Mouse (Mus musculus): ENCODE data around the gene Hrc. TPM values are rescaled to one million over a fixed set of nuclear protein-coding genes. Genes with fewer than 3 reads are reported as not detected.

The Hrc gene
- polyA plus RNA-seq, 1 experiment from 2014 or later = 2.0 TPM

DNA sequence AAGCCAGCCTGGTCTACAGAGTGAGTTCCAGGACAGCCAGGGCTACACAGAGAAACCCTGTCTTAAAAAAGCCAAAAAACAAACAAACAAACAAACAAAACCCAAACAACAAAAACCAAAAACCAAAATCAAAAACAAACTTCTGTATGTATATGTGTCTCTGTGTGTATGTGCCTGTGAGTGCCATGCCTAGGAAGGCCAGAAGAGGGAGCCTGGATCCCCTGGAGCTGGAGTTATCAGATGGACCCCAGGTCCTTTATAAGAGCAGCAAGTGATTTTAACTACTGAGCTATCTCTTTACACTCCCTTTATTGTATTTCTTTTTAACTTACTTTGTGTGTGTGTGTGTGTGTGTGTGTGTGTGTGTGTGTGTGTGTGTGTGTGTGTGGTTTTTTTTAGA, 9.3 kb upstream of the Hrc start:
- Histone ChIP-seq H3K27ac (ENCODE audit: low read length) (no peak overlapping the region), H3K9ac (ENCODE audit: low read length) (no peak overlapping the region), H3K36me3 (ENCODE audit: control insufficient read depth, insufficient read depth, low read length) (peaks cover 20% of the 10 kb centered on the region), H3K4me1 (replicated peaks; ENCODE audit: control insufficient read depth, insufficient read depth, low read length) (no peaks in the 10 kb centered on the region), H3K27me3 (ENCODE audit: control insufficient read depth, insufficient read depth, low read depth, low read length) (no peaks in the 10 kb centered on the region), H3K9me3 (ENCODE audit: control insufficient read depth, low read length) (peaks cover 2% of the 10 kb centered on the region; the same call in 1 of the 2 replicates), H3K4me3 (ENCODE audit: low read length) (no peak overlapping the region), H3K4me2 (ENCODE audit: low read depth, low read length) (no peak overlapping the region)
- ATAC-seq (ENCODE audit: low read depth) = no peak

DNA sequence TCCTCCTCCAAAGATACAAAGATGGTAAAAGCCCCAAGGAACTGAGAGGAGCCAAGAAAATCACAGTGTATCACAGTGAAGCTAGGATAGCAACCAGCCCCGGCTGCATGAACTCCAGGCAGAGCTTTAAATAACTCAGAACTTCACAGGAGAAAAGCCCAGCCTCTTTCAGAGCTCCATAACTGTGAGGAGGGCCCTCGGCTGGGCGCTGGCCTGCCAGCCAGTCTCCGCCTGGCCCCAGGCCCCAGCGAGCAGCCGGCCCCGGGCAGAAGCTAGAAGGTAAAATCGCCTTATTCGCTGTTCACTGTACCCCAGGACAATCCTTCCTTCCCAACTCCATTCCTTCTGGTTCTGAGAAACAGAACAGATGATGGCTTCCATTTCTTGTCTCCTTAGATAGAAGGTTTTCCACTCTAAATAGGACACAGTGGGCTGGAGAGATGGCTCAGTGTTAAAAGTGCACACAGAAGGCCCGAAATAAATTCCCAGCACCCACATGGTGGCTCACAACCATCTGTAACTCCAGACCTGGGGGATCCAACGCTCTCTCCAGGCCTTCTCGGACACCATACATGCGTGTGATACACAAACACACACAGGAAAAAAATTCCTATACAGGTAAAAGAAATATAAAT, 6.1 kb upstream of the Hrc start:
- no peak overlapping the region for H3K4me3 ChIP-seq (ENCODE audit: low read length)
- no peak overlapping the region for H3K4me2 ChIP-seq (ENCODE audit: low read depth, low read length)
- 77% methylated on average over 13 of the region's 13 CpGs for WGBS
- no peak overlapping the region for H3K27ac ChIP-seq (ENCODE audit: low read length)
- peaks cover 14% of the 10 kb centered on the region for H3K36me3 ChIP-seq (ENCODE audit: control insufficient read depth, insufficient read depth, low read length)
- H3K9me3 ChIP-seq (ENCODE audit: control insufficient read depth, low read length) = peaks cover 2% of the 10 kb centered on the region; the same call in 1 of the 2 replicates
- ATAC-seq (ENCODE audit: low read depth) = no peak
- no peak overlapping the region for H3K9ac ChIP-seq (ENCODE audit: low read length)
- H3K27me3 ChIP-seq (ENCODE audit: control insufficient read depth, insufficient read depth, low read depth, low read length) = no peaks in the 10 kb centered on the region
- H3K4me1 ChIP-seq (replicated peaks; ENCODE audit: control insufficient read depth, insufficient read depth, low read length) = peaks cover 6% of the 10 kb centered on the region

DNA sequence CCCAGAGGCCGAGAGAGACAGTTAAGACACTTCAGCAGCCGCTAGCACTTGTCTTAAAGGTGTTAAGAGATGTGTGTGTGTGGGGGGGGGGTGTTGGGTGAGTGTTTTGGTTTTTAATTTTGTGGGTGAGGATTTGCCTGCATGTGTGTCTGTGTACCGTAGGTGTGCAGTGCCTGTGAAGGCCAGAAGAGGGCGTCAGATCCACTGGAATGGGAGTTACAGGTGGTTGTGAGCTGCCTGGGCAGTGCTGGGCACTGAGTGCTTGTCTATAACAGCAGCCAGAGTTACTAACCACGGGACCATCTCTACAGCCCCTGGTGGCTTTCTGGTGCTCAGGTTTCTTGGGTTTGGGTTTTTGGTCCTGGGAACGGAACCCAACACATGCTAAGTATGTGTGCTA, 3.6 kb upstream of the Hrc start:
- H3K9ac ChIP-seq (ENCODE audit: low read length) = no peak overlapping the region
- H3K9me3 ChIP-seq (ENCODE audit: control insufficient read depth, low read length) = no peaks in the 10 kb centered on the region
- no peak overlapping the region for H3K4me2 ChIP-seq (ENCODE audit: low read depth, low read length)
- WGBS = 67% methylated on average over 6 of the region's 6 CpGs
- peaks cover 1% of the 10 kb centered on the region for H3K36me3 ChIP-seq (ENCODE audit: control insufficient read depth, insufficient read depth, low read length)
- no peak overlapping the region for H3K27ac ChIP-seq (ENCODE audit: low read length)
- H3K27me3 ChIP-seq (ENCODE audit: control insufficient read depth, insufficient read depth, low read depth, low read length) = no peaks in the 10 kb centered on the region
- peaks cover 19% of the 10 kb centered on the region for H3K4me1 ChIP-seq (replicated peaks; ENCODE audit: control insufficient read depth, insufficient read depth, low read length)
- H3K4me3 ChIP-seq (ENCODE audit: low read length) = no peak overlapping the region
- no peak for ATAC-seq (ENCODE audit: low read depth)

DNA sequence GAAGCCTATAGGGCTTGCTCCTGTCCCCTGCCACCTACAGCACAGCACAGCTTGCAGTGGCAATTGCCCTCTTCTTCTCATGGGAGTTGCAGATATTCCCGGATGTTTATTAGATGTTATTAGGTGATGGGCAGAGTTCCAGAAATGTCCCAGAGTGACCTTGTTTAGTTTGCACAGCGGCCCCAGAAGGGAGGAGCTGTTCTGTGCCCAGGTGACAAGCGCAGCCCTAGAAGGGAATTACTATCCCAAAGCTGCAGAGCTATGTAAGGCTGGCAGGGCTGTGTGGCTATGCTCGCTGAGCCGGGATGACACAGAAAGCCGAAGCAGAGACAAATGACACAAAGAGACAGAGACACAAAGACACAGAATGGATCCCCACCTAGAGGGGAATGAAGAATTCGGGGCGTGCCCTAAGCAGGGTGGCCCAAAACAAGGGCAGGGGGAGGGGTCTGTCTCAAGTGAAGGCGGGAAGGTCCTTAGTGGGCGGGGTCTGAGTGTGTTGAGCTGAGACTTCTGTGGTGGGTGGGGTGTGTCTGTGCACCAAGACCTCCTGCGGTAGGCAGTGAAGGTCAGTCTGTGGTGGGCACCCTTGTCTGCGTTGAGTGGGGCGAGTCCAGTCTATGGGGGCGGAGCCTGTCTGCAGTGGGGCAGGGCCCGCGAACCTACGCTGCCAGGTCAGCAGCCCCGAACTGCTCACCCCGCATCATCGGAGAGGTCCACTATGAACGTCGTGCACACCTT, 2.2 kb upstream of the Hrc start:
- under 1% methylated on average over 22 of the region's 22 CpGs for WGBS
- peak overlapping the region; percentile 73 for H3K9ac ChIP-seq (ENCODE audit: low read length)
- peak; percentile 76 for ATAC-seq (ENCODE audit: low read depth)

DNA sequence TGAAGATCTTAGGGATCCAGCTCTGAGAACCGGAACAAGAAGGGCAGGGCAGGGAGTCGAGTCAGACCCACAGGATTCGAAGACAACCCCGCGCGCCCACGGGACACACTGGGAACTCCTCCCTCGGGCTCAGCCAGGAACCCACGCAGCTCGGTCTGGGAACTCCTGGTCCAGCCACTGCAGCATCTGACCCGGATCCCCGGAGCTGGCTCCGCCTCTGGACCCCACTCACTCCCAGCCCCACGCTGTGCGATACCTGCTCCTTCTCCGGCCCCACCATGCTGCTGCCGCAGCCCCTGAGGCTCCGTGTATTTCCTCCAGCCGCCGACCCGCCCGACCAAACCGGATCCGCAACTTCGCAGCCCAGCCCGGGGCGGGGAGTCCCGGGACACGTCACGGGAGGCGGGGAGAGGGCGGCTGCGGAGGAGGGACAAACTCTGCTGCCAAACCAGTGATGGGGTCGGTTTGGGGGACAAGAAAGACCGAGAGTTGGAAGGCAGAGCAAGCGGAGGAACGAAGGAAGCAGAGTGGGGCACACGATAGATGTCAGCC, 1.6 kb upstream of the Hrc start, which contains the start of gene Trpm4:
Trpm4 (minus strand) TSS at position 350 of the 552 bp plus-strand sequence.
- ATAC-seq (ENCODE audit: low read depth) = peak; percentile 88
- Histone ChIP-seq H3K4me3 (ENCODE audit: low read length) (peak within 1 kb of the TSS; percentile 63), H3K9me3 (ENCODE audit: control insufficient read depth, low read length) (no peaks in the 10 kb centered on the region), H3K4me1 (replicated peaks; ENCODE audit: control insufficient read depth, insufficient read depth, low read length) (peaks cover 26% of the 10 kb centered on the region), H3K36me3 (ENCODE audit: control insufficient read depth, insufficient read depth, low read length) (no peaks in the 10 kb centered on the region), H3K9ac (ENCODE audit: low read length) (peak within 1 kb of the TSS; percentile 73), H3K4me2 (ENCODE audit: low read depth, low read length) (peak within 1 kb of the TSS; percentile 78), H3K27me3 (ENCODE audit: control insufficient read depth, insufficient read depth, low read depth, low read length) (peaks cover 2% of the 10 kb centered on the region; the same call in 1 of the 2 replicates), H3K27ac (ENCODE audit: low read length) (peak within 1 kb of the TSS; percentile 86)
- under 1% methylated on average over 38 of the region's 38 CpGs for whole genome bisulfite sequencing

More for the DNA sequence above, 2.2 kb upstream of the Hrc start:
- Histone ChIP-seq H3K4me3 (ENCODE audit: low read length) (peak overlapping the region; percentile 63), H3K9me3 (ENCODE audit: control insufficient read depth, low read length) (no peaks in the 10 kb centered on the region), H3K27ac (ENCODE audit: low read length) (peak overlapping the region; percentile 86), H3K36me3 (ENCODE audit: control insufficient read depth, insufficient read depth, low read length) (no peaks in the 10 kb centered on the region), H3K4me1 (replicated peaks; ENCODE audit: control insufficient read depth, insufficient read depth, low read length) (peaks cover 20% of the 10 kb centered on the region), H3K27me3 (ENCODE audit: control insufficient read depth, insufficient read depth, low read depth, low read length) (no peaks in the 10 kb centered on the region), H3K4me2 (ENCODE audit: low read depth, low read length) (peak overlapping the region; percentile 78)

DNA sequence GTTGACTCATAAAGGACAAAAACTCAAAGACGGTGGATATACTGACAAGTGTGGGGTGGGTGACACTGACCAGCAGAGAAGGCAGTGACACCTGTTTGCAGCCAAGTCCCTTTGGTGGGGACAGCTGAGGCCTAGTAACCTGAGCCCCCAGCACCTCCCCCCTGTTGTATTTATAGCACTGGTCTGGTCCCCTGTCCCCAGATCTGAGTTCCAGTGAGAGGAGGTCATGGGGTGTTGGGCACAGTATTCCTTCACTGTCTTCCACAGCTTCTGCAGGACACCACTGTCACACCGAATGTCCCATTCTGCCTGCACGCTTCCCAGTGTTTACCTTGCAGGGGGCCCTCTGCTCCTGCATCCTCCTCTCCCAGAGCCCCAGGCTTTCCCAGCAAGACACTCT, 485 bp upstream of the Hrc start:
- Histone ChIP-seq H3K9ac (ENCODE audit: low read length) (peak overlapping the region; percentile 33; the same call in 1 of the 2 replicates), H3K36me3 (ENCODE audit: control insufficient read depth, insufficient read depth, low read length) (no peaks in the 10 kb centered on the region), H3K9me3 (ENCODE audit: control insufficient read depth, low read length) (no peaks in the 10 kb centered on the region), H3K27ac (ENCODE audit: low read length) (peak overlapping the region; percentile 37), H3K4me3 (ENCODE audit: low read length) (no peak overlapping the region), H3K27me3 (ENCODE audit: control insufficient read depth, insufficient read depth, low read depth, low read length) (peaks cover 2% of the 10 kb centered on the region; the same call in 1 of the 2 replicates), H3K4me2 (ENCODE audit: low read depth, low read length) (no peak overlapping the region), H3K4me1 (replicated peaks; ENCODE audit: control insufficient read depth, insufficient read depth, low read length) (peaks cover 36% of the 10 kb centered on the region)
- 6% methylated on average over 3 of the region's 3 CpGs for WGBS
- ATAC-seq (ENCODE audit: low read depth) = no peak

DNA sequence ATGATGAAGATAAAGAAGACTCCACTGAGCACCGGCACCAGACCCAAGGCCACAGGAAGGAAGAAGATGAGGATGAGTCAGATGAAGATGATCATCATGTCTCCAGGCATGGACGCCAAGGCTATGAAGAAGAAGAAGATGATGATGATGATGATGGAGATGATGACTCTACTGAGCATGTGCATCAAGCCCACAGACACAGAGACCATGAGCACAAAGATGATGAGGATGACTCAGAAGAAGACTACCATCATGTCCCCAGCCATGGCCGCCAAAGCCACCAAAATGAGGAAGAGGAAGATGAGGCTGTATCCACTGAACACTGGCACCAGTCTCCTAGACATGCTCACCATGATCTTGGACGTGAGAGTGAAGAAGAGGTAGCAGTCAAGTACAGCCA, 1.2 kb downstream of the Hrc start:
- Histone ChIP-seq H3K4me2 (ENCODE audit: low read depth, low read length) (no peak overlapping the region), H3K4me3 (ENCODE audit: low read length) (no peak overlapping the region), H3K27me3 (ENCODE audit: control insufficient read depth, insufficient read depth, low read depth, low read length) (peaks cover 2% of the 10 kb centered on the region; the same call in 1 of the 2 replicates), H3K4me1 (replicated peaks; ENCODE audit: control insufficient read depth, insufficient read depth, low read length) (peaks cover 49% of the 10 kb centered on the region), H3K9ac (ENCODE audit: low read length) (no peak overlapping the region), H3K27ac (ENCODE audit: low read length) (no peak overlapping the region), H3K36me3 (ENCODE audit: control insufficient read depth, insufficient read depth, low read length) (no peaks in the 10 kb centered on the region), H3K9me3 (ENCODE audit: control insufficient read depth, low read length) (no peaks in the 10 kb centered on the region)
- WGBS = 86% methylated on average over 4 of the region's 4 CpGs
- ATAC-seq (ENCODE audit: low read depth) = no peak

DNA sequence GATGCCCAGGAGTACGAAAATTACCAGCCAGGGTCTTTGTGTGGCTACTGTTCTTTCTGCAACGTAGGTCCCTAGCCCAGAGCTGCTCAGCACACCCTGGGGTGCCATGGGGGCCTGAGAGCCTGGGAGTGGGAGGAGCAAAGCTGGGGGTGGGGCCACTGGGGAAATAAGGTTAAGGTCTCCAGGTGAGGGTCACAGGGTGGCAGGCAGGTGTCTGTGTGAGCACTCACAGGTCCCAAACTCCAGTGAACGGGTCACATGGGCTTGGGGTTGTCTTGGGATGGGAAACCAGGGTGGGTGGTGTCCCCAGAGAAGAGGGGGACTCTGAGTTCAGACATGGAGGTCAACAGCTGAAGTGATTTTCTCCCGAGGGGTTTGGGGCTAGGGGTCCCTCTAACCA, 2.4 kb downstream of the Hrc start:
- H3K4me1 ChIP-seq (replicated peaks; ENCODE audit: control insufficient read depth, insufficient read depth, low read length) = peaks cover 51% of the 10 kb centered on the region
- peaks cover 2% of the 10 kb centered on the region; the same call in 1 of the 2 replicates for H3K27me3 ChIP-seq (ENCODE audit: control insufficient read depth, insufficient read depth, low read depth, low read length)
- no peak overlapping the region for H3K4me3 ChIP-seq (ENCODE audit: low read length)
- no peak for ATAC-seq (ENCODE audit: low read depth)
- 0 out of 2 replicates have a peak overlapping the region, but pooled peaks have one; percentile 6 for H3K27ac ChIP-seq (ENCODE audit: low read length)
- H3K4me2 ChIP-seq (ENCODE audit: low read depth, low read length) = peak overlapping the region; percentile 95; the same call in 1 of the 2 replicates
- H3K9me3 ChIP-seq (ENCODE audit: control insufficient read depth, low read length) = no peaks in the 10 kb centered on the region
- no peaks in the 10 kb centered on the region for H3K36me3 ChIP-seq (ENCODE audit: control insufficient read depth, insufficient read depth, low read length)
- WGBS = 16% methylated on average over 4 of the region's 4 CpGs
- no peak overlapping the region for H3K9ac ChIP-seq (ENCODE audit: low read length)

Data from lung, embryonic 16.5 days (tissue).